Mouse (Mus musculus) thymus, postnatal 10 days (tissue): ENCODE data around the gene Tbl1xr1.

ENCODE experiments used
- DNase-seq, 2 experiments: peaks; one replicate each; pipeline ENCODE4 v3.0.0; 2021; ENCODE audit warnings: low spot score in 2 of 2

Gene Tbl1xr1

GRCm38 (mm10) chr3:22204186-22204585 lies 127.7 kb downstream of the Tbl1xr1 start:
- DNase-seq, result no peak

- DNase-seq, result no peak
Observed at GRCm38 (mm10) chr3:22221557-22221956, 145.1 kb downstream of the Tbl1xr1 start.

- no peak for DNase-seq
Observed at GRCm38 (mm10) chr3:22222351-22222750, 145.9 kb downstream of the Tbl1xr1 start.

- no peak for DNase-seq
Observed at GRCm38 (mm10) chr3:22223023-22223422, 146.6 kb downstream of the Tbl1xr1 start.

DNA sequence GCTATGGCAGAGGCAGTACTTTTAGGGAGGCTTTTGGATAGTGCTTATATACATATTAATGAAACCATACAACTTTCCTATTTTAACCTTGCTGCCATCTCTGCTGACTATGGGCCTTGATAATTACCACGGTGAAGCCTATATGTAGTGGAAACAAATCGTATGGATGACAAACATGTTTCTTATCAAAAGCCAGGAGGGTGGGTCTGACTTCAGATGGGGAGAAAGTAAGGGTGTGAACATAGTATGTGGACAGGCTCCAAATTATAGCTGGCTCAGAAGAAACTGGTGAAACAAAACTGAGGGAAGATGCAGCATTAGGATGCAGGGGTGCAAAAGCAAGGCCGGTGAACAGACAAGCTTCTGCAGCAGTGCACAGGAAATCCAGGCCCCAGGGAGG lies 151.6 kb downstream of the Tbl1xr1 start:
- DNase-seq, result no peak

- DNase-seq, result no peak
Observed at GRCm38 (mm10) chr3:22230635-22231034, 154.2 kb downstream of the Tbl1xr1 start.

DNA sequence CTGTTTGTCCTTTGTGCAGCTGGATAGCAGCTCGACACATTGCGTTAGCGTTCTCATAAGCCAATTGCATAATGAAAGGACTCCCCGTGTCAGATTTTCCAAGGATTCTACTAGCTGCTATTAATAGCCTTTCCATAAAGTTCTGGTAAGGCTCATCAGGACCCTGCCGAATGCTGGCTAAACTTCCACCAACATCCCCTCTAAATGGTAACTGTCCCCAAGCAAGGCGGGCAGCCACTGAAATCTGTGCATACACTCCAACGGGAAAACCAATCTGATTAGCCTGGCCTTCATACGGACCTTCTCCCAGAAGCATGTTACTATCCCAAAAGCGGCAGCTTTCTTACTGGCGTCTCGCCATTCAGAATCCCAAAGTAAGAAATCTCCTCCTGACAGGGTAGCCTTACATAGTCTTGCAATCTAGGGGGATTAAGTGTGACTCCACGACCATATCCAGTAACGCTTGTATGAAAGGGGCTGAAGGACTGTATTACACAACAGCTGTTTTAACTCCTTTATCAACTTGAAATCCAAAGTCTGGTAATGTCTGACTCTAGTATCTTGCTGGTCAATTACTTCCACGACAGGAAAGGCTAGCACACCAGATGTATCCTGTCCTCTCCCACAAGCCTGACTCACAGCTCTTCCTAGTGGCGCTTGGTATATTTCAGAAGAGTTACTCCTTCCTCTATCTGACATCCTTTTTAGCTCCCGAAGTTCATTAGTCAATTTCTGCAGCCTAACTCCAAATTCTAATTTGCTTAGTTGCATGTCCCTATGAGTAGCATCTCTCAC lies 161.9 kb downstream of the Tbl1xr1 start:
- DNase-seq, result no peak
